Mouse (Mus musculus) small intestine, adult 2 months (tissue): ENCODE results near the gene Gm20388. TPM values are rescaled to one million over a fixed set of nuclear protein-coding genes. Genes with fewer than 3 reads are reported as not detected.

Experiments used
- H3K27ac ChIP-seq: fragments of 200-500 bp; 2 replicates; pipeline ENCODE4 v1.5.1; 2012; ENCODE audit warnings: low read depth, low read length, control low read depth, inconsistent platforms; ENCODE audit not compliant: insufficient read depth
- H3K27me3 ChIP-seq: fragments of 200-500 bp; 2 replicates; pipeline ENCODE4 v1.6.1; 2012; ENCODE audit warnings: mild to moderate bottlenecking, moderate library complexity, low read length, inconsistent platforms; ENCODE audit not compliant: control insufficient read depth, insufficient read depth
- H3K36me3 ChIP-seq: fragments of 200-500 bp; 2 replicates; pipeline ENCODE4 v1.6.1; 2012; ENCODE audit warnings: mild to moderate bottlenecking, low read length, control low read depth, inconsistent platforms; ENCODE audit not compliant: control insufficient read depth, insufficient read depth
- H3K4me1 ChIP-seq: fragments of 200-500 bp; 2 replicates; pipeline ENCODE4 v1.6.1; 2012; ENCODE audit warnings: low read length, inconsistent platforms, mixed read lengths; ENCODE audit not compliant: control insufficient read depth, insufficient read depth, insufficient read length
- H3K4me3 ChIP-seq: fragments of 200-500 bp; 2 replicates; pipeline ENCODE4 v1.5.1; 2012; ENCODE audit warnings: low read depth, mild to moderate bottlenecking, control low read depth, inconsistent platforms, low read length, moderate library complexity
- CTCF ChIP-seq: fragments of 200-500 bp; IDR thresholded peaks from 2 replicates; pipeline ENCODE4 v1.5.1; 2012; ENCODE audit warnings: low read depth, mild to moderate bottlenecking, control low read depth, inconsistent platforms, low read length, moderate library complexity, mixed read lengths; ENCODE audit not compliant: insufficient replicate concordance, insufficient read length; ENCODE audit errors: extremely low read depth
- POLR2A ChIP-seq: fragments of 200-500 bp; IDR thresholded peaks from 2 replicates; pipeline ENCODE4 v1.6.1; 2012; ENCODE audit warnings: low read depth, mild to moderate bottlenecking, control low read depth, inconsistent platforms, low read length, moderate library complexity
- WGBS: fragments of 180-500 bp; shearing (Covaris S2); methylation state at CpG from one replicate; pipeline ENCODE4 v1.1.7; 2018; 5-methylcytosine and 5-hydroxymethylcytosine counted together
- polyA plus RNA-seq: library from polyadenylated mRNA; depleted of rRNA; stranded (reverse); fragments of >200 nt; gene quantifications from 2 replicates; pipeline ENCODE4 v1.2.3, GENCODE M21; 2012

The Gm20388 gene
- polyA plus RNA-seq, 1 experiment: 37.3 TPM

- 55% methylated on average over 8 of the region's 8 CpGs for WGBS
Observed at GRCm38 (mm10) chr8:120292316-120293107, 381.9 kb downstream of the Gm20388 start.

GRCm38 (mm10) chr8:120293421-120294357 lies 383.0 kb downstream of the Gm20388 start:
- Histone ChIP-seq H3K4me1 (no peaks in the 10 kb centered on the region; the same call in none of the 2 replicates), H3K4me3 (no peak overlapping the region), H3K27me3 (no peaks in the 10 kb centered on the region), H3K36me3 (no peaks in the 10 kb centered on the region), H3K27ac (no peak overlapping the region)
- no peak for TF ChIP-seq POLR2A
- TF ChIP-seq CTCF: no peak
- WGBS: 84% methylated on average over 18 of the region's 18 CpGs

More at GRCm38 (mm10) chr8:120292316-120293107, 381.9 kb downstream of the Gm20388 start:
- H3K27ac ChIP-seq: no peak overlapping the region
- H3K27me3 ChIP-seq: no peaks in the 10 kb centered on the region
- no peak for TF ChIP-seq CTCF
- no peak for TF ChIP-seq POLR2A
- H3K4me3 ChIP-seq: no peak overlapping the region
- no peaks in the 10 kb centered on the region for H3K36me3 ChIP-seq
- H3K4me1 ChIP-seq: no peaks in the 10 kb centered on the region; the same call in none of the 2 replicates

GRCm38 (mm10) chr8:120294982-120295870 lies 384.6 kb downstream of the Gm20388 start:
- TF ChIP-seq POLR2A: no peak
- TF ChIP-seq CTCF: no peak
- H3K27ac ChIP-seq: no peak overlapping the region
- 48% methylated on average over 17 of the region's 17 CpGs for WGBS

GRCm38 (mm10) chr8:120297000-120297399 lies 386.4 kb downstream of the Gm20388 start:
- Histone ChIP-seq H3K36me3 (no peaks in the 10 kb centered on the region), H3K27me3 (no peaks in the 10 kb centered on the region), H3K27ac (no peak overlapping the region), H3K4me1 (peaks cover 4% of the 10 kb centered on the region; the same call in 1 of the 2 replicates), H3K4me3 (no peak overlapping the region)
- WGBS: 87% methylated on average over 5 of the region's 5 CpGs
- TF ChIP-seq CTCF (no peak), POLR2A (no peak)

More at GRCm38 (mm10) chr8:120294982-120295870, 384.6 kb downstream of the Gm20388 start:
- Histone ChIP-seq H3K27me3 (no peaks in the 10 kb centered on the region), H3K36me3 (no peaks in the 10 kb centered on the region), H3K4me1 (no peaks in the 10 kb centered on the region; the same call in none of the 2 replicates), H3K4me3 (no peak overlapping the region)

GRCm38 (mm10) chr8:120298601-120299532 lies 388.2 kb downstream of the Gm20388 start:
- WGBS: 83% methylated on average over 22 of the region's 22 CpGs
- no peak for TF ChIP-seq CTCF
- no peak for TF ChIP-seq POLR2A
- no peak overlapping the region for H3K27ac ChIP-seq
- H3K27me3 ChIP-seq: no peaks in the 10 kb centered on the region
- peaks cover 4% of the 10 kb centered on the region; the same call in 1 of the 2 replicates for H3K4me1 ChIP-seq
- no peak overlapping the region for H3K4me3 ChIP-seq
- no peaks in the 10 kb centered on the region for H3K36me3 ChIP-seq
